Mouse (Mus musculus): ENCODE results near the gene Fam204a. TPM values are rescaled to one million over a fixed set of nuclear protein-coding genes. Genes with fewer than 3 reads are reported as not detected.

Fam204a gene
- polyA plus RNA-seq, 1 experiment from 2014 or later: 72.6 TPM

GRCm38 (mm10) chr19:60217985-60218384 is 8.5 kb downstream of the Fam204a start:
- H3K4me2 ChIP-seq (replicated peaks): no peak overlapping the region
- H3K9ac ChIP-seq: no peak overlapping the region
- peaks cover 7% of the 10 kb centered on the region; the same call in 1 of the 2 replicates for H3K4me1 ChIP-seq
- H3K27me3 ChIP-seq: no peaks in the 10 kb centered on the region
- 71% methylated on average over 2 of the region's 2 CpGs for WGBS
- H3K4me3 ChIP-seq: no peak overlapping the region
- peaks cover 6% of the 10 kb centered on the region for H3K36me3 ChIP-seq
- no peaks in the 10 kb centered on the region for H3K9me3 ChIP-seq
- no peak overlapping the region for H3K27ac ChIP-seq
- no peak for ATAC-seq (ENCODE audit: insufficient number of reproducible peaks, insufficient read depth, low FRiP score, low TSS enrichment)

- H3K4me2 ChIP-seq (replicated peaks): no peak overlapping the region
- no peak overlapping the region for H3K27ac ChIP-seq
- H3K4me1 ChIP-seq: no peaks in the 10 kb centered on the region
- H3K27me3 ChIP-seq: no peaks in the 10 kb centered on the region
- no peak overlapping the region for H3K4me3 ChIP-seq
- ATAC-seq (ENCODE audit: insufficient number of reproducible peaks, insufficient read depth, low FRiP score, low TSS enrichment): no peak
- H3K36me3 ChIP-seq: peaks cover 17% of the 10 kb centered on the region
- H3K9ac ChIP-seq: no peak overlapping the region
- no peaks in the 10 kb centered on the region for H3K9me3 ChIP-seq
Observed at GRCm38 (mm10) chr19:60208173-60208572, 18.3 kb downstream of the Fam204a start.

- ATAC-seq (ENCODE audit: insufficient number of reproducible peaks, insufficient read depth, low FRiP score, low TSS enrichment): no peak
- WGBS: 65% methylated on average over 7 of the region's 7 CpGs
- H3K27me3 ChIP-seq: no peaks in the 10 kb centered on the region
- no peaks in the 10 kb centered on the region for H3K9me3 ChIP-seq
- H3K4me2 ChIP-seq (replicated peaks): no peak overlapping the region
- no peak overlapping the region for H3K4me3 ChIP-seq
- no peak overlapping the region for H3K9ac ChIP-seq
- 0 out of 2 replicates have a peak, but pooled peaks cover 3% of the 10 kb centered on the region for H3K36me3 ChIP-seq
- H3K27ac ChIP-seq: no peak overlapping the region
- 0 out of 2 replicates have a peak, but pooled peaks cover 3% of the 10 kb centered on the region for H3K4me1 ChIP-seq
Observed at GRCm38 (mm10) chr19:60204176-60204575, 22.3 kb downstream of the Fam204a start.

- Histone ChIP-seq H3K36me3 (no peaks in the 10 kb centered on the region; the same call in 1 of the 2 replicates), H3K4me2 (replicated peaks) (no peak overlapping the region), H3K9ac (no peak overlapping the region), H3K9me3 (no peaks in the 10 kb centered on the region), H3K4me1 (0 out of 2 replicates have a peak, but pooled peaks cover 3% of the 10 kb centered on the region), H3K27me3 (no peaks in the 10 kb centered on the region), H3K4me3 (no peak overlapping the region), H3K27ac (no peak overlapping the region)
- no peak for ATAC-seq (ENCODE audit: insufficient number of reproducible peaks, insufficient read depth, low FRiP score, low TSS enrichment)
- WGBS: 21% methylated on average over 2 of the region's 2 CpGs
Observed at GRCm38 (mm10) chr19:60200294-60200693, 26.2 kb downstream of the Fam204a start.

GRCm38 (mm10) chr19:60199152-60199551 is 27.3 kb downstream of the Fam204a start:
- H3K4me3 ChIP-seq: no peak overlapping the region
- H3K4me2 ChIP-seq (replicated peaks): no peak overlapping the region
- no peak overlapping the region for H3K27ac ChIP-seq
- 0 out of 2 replicates have a peak, but pooled peaks cover 3% of the 10 kb centered on the region for H3K4me1 ChIP-seq
- no peaks in the 10 kb centered on the region for H3K27me3 ChIP-seq
- no peak overlapping the region for H3K9ac ChIP-seq
- H3K9me3 ChIP-seq: no peaks in the 10 kb centered on the region
- peaks cover 3% of the 10 kb centered on the region; the same call in 1 of the 2 replicates for H3K36me3 ChIP-seq
- ATAC-seq (ENCODE audit: insufficient number of reproducible peaks, insufficient read depth, low FRiP score, low TSS enrichment): no peak

- peaks cover 7% of the 10 kb centered on the region; the same call in 1 of the 2 replicates for H3K36me3 ChIP-seq
- H3K27ac ChIP-seq: no peak overlapping the region
- no peak for ATAC-seq (ENCODE audit: insufficient number of reproducible peaks, insufficient read depth, low FRiP score, low TSS enrichment)
- H3K4me1 ChIP-seq: no peaks in the 10 kb centered on the region
- no peak overlapping the region for H3K4me3 ChIP-seq
- 88% methylated on average over 4 of the region's 4 CpGs for WGBS
- no peaks in the 10 kb centered on the region for H3K27me3 ChIP-seq
- H3K9me3 ChIP-seq: no peaks in the 10 kb centered on the region
- no peak overlapping the region for H3K4me2 ChIP-seq (replicated peaks)
- no peak overlapping the region for H3K9ac ChIP-seq
Observed at GRCm38 (mm10) chr19:60192790-60193189, 33.7 kb downstream of the Fam204a start.

- no peak overlapping the region for H3K27ac ChIP-seq
- WGBS: 63% methylated on average over 2 of the region's 2 CpGs
Observed at GRCm38 (mm10) chr19:60189206-60189605, 37.3 kb downstream of the Fam204a start.

GRCm38 (mm10) chr19:60182901-60183300 is 43.6 kb downstream of the Fam204a start:
- no peak overlapping the region for H3K4me3 ChIP-seq
- H3K9me3 ChIP-seq: no peaks in the 10 kb centered on the region
- H3K27ac ChIP-seq: no peak overlapping the region
- no peaks in the 10 kb centered on the region for H3K4me1 ChIP-seq
- no peaks in the 10 kb centered on the region for H3K36me3 ChIP-seq
- no peaks in the 10 kb centered on the region for H3K27me3 ChIP-seq
- H3K4me2 ChIP-seq (replicated peaks): no peak overlapping the region
- 100% methylated on average over 1 of the region's 1 CpGs for WGBS
- no peak overlapping the region for H3K9ac ChIP-seq
- no peak for ATAC-seq (ENCODE audit: insufficient number of reproducible peaks, insufficient read depth, low FRiP score, low TSS enrichment)

More at GRCm38 (mm10) chr19:60189206-60189605, 37.3 kb downstream of the Fam204a start:
- Histone ChIP-seq H3K4me3 (no peak overlapping the region), H3K4me1 (no peaks in the 10 kb centered on the region), H3K9me3 (no peaks in the 10 kb centered on the region), H3K9ac (no peak overlapping the region), H3K36me3 (peaks cover 5% of the 10 kb centered on the region; the same call in 1 of the 2 replicates), H3K4me2 (replicated peaks) (no peak overlapping the region), H3K27me3 (no peaks in the 10 kb centered on the region)
- no peak for ATAC-seq (ENCODE audit: insufficient number of reproducible peaks, insufficient read depth, low FRiP score, low TSS enrichment)

- Histone ChIP-seq H3K9me3 (no peaks in the 10 kb centered on the region), H3K4me1 (no peaks in the 10 kb centered on the region), H3K27me3 (no peaks in the 10 kb centered on the region), H3K27ac (no peak overlapping the region), H3K4me2 (replicated peaks) (no peak overlapping the region), H3K4me3 (no peak overlapping the region), H3K9ac (no peak overlapping the region), H3K36me3 (no peaks in the 10 kb centered on the region)
- 95% methylated on average over 1 of the region's 1 CpGs for WGBS
- no peak for ATAC-seq (ENCODE audit: insufficient number of reproducible peaks, insufficient read depth, low FRiP score, low TSS enrichment)
Observed at GRCm38 (mm10) chr19:60182171-60182570, 44.3 kb downstream of the Fam204a start.

- H3K4me1 ChIP-seq: no peaks in the 10 kb centered on the region
- H3K36me3 ChIP-seq: no peaks in the 10 kb centered on the region
- no peak overlapping the region for H3K4me2 ChIP-seq (replicated peaks)
- H3K27me3 ChIP-seq: no peaks in the 10 kb centered on the region
- WGBS: 84% methylated on average over 8 of the region's 8 CpGs
- H3K4me3 ChIP-seq: no peak overlapping the region
- no peak overlapping the region for H3K27ac ChIP-seq
- no peak for ATAC-seq (ENCODE audit: insufficient number of reproducible peaks, insufficient read depth, low FRiP score, low TSS enrichment)
- no peak overlapping the region for H3K9ac ChIP-seq
- no peaks in the 10 kb centered on the region for H3K9me3 ChIP-seq
Observed at GRCm38 (mm10) chr19:60178771-60179563, 47.5 kb downstream of the Fam204a start.

GRCm38 (mm10) chr19:60165417-60165816 is 61.1 kb downstream of the Fam204a start:
- Histone ChIP-seq H3K4me1 (0 out of 2 replicates have a peak, but pooled peaks cover 2% of the 10 kb centered on the region), H3K9me3 (no peaks in the 10 kb centered on the region), H3K27me3 (no peaks in the 10 kb centered on the region), H3K4me2 (replicated peaks) (no peak overlapping the region), H3K27ac (no peak overlapping the region), H3K36me3 (no peaks in the 10 kb centered on the region), H3K4me3 (no peak overlapping the region), H3K9ac (no peak overlapping the region)
- no peak for ATAC-seq (ENCODE audit: insufficient number of reproducible peaks, insufficient read depth, low FRiP score, low TSS enrichment)
- WGBS: 36% methylated on average over 2 of the region's 2 CpGs

- H3K4me3 ChIP-seq: no peak overlapping the region
- H3K36me3 ChIP-seq: no peaks in the 10 kb centered on the region
- 0 out of 2 replicates have a peak, but pooled peaks cover 2% of the 10 kb centered on the region for H3K4me1 ChIP-seq
- ATAC-seq (ENCODE audit: insufficient number of reproducible peaks, insufficient read depth, low FRiP score, low TSS enrichment): no peak
- H3K27me3 ChIP-seq: no peaks in the 10 kb centered on the region
- no peaks in the 10 kb centered on the region for H3K9me3 ChIP-seq
- H3K4me2 ChIP-seq (replicated peaks): peak overlapping the region; percentile 35
- H3K27ac ChIP-seq: no peak overlapping the region
- WGBS: 5% methylated on average over 20 of the region's 20 CpGs
- H3K9ac ChIP-seq: no peak overlapping the region
Observed at GRCm38 (mm10) chr19:60160611-60161274, 65.8 kb downstream of the Fam204a start.
